Mouse (Mus musculus) liver, embryonic 13.5 days (tissue): ENCODE data around the gene Amn1. TPM values are rescaled to one million over a fixed set of nuclear protein-coding genes. Genes with fewer than 3 reads are reported as not detected.
"Not testable (repeated sequence)": the region's sequence is repeated elsewhere in the genome, so short reads cannot be mapped to it uniquely, and the experiment has no call there.

ENCODE experiments used
- ATAC-seq: fragments of 200-750 bp; cut with Nextera tagmentation; 2 replicates; pipeline ENCODE4 v1.8.0; 2017; ENCODE audit warnings: low read depth, mild to moderate bottlenecking, moderate number of reproducible peaks, moderate library complexity
- DNase-seq: peaks from one replicate; pipeline ENCODE4 v3.0.0; 2022
- H3K27ac ChIP-seq: fragments of 300-500 bp; sonication (generic); 2 replicates; pipeline ENCODE4 v1.5.1; 2015; ENCODE audit warnings: moderate library complexity, mild to moderate bottlenecking, inconsistent platforms
- H3K27me3 ChIP-seq: fragments of 300-500 bp; sonication (generic); 2 replicates; pipeline ENCODE4 v1.6.1; 2015; ENCODE audit warnings: mild to moderate bottlenecking, inconsistent platforms
- H3K36me3 ChIP-seq: fragments of 300-500 bp; sonication (generic); 2 replicates; pipeline ENCODE4 v1.6.1; 2015; ENCODE audit warnings: mild to moderate bottlenecking, inconsistent platforms
- H3K4me1 ChIP-seq: fragments of 300-500 bp; sonication (generic); replicated peaks from 2 replicates; pipeline ENCODE4 v1.6.1; 2015; ENCODE audit warnings: inconsistent platforms
- H3K4me2 ChIP-seq: fragments of 300-500 bp; sonication (generic); 2 replicates; pipeline ENCODE4 v1.6.1; 2015; ENCODE audit warnings: inconsistent platforms, mild to moderate bottlenecking, moderate library complexity
- H3K4me3 ChIP-seq: fragments of 300-500 bp; sonication (generic); replicated peaks from 2 replicates; pipeline ENCODE4 v1.5.1; 2015; ENCODE audit warnings: mild to moderate bottlenecking, inconsistent platforms
- H3K9ac ChIP-seq: fragments of 300-500 bp; sonication (generic); 2 replicates; pipeline ENCODE4 v1.6.1; 2015; ENCODE audit warnings: mild to moderate bottlenecking, inconsistent platforms
- H3K9me3 ChIP-seq: fragments of 300-500 bp; sonication (generic); replicated peaks from 2 replicates; pipeline ENCODE4 v1.6.1; 2016; ENCODE audit warnings: inconsistent platforms
- WGBS: fragments of 180-500 bp; shearing (Covaris S2); methylation state at CpG from one replicate; pipeline ENCODE4 v1.1.7; 2015; ENCODE audit not compliant: insufficient replicate concordance; 5-methylcytosine and 5-hydroxymethylcytosine counted together
- polyA plus RNA-seq: library from polyadenylated mRNA; unstranded; fragments of >200 nt; fragmentation: Nextera tagmentation; extraction: Ambion mirVana; gene quantifications from 2 replicates; pipeline ENCODE4 v1.2.1, GENCODE M21; 2015

Amn1 gene
- polyA plus RNA-seq, 1 experiment from 2014 or later, result 8.0 TPM

DNA sequence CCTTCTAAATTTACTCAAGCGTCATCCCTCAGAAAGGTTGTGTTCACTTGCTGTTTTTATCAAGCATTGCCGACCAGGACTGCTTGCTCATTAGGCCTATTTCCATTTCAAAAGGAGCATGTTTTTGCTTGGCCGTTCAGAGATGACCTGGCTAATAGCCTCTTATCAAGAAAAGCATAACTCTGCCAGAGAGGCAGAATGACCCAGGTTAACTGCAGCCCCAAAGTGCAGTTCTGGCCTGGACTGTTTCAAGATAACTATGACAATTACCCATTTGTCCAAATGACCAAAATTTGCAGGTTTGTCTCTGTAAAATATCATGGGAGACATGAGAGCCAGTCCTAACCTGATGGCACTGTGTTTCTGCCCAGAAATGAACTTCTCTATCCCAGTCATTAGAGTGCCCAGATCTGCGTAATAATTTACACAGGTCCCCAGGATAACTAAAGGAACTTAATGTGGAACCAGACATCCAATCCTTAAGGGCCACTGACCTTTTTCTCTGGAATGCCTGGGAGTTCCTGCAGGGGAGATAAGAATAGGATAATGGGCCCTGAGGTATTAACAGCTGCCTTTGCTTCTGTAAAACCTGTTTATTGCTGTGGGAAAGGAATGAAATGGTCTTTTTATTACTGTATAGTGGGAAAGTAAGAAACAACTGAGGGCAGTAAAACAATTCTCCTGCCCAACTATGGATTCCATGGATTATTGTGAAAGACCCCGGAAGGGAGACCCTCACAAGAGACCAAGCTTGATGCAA lies 53.9 kb downstream of the Amn1 start:
- Histone ChIP-seq H3K36me3 (no peaks in the 10 kb centered on the region), H3K27me3 (no peaks in the 10 kb centered on the region), H3K27ac (no peak overlapping the region), H3K4me2 (no peak overlapping the region), H3K4me3 (no peak overlapping the region), H3K9ac (no peak overlapping the region), H3K4me1 (peaks cover 15% of the 10 kb centered on the region), H3K9me3 (no peaks in the 10 kb centered on the region)
- WGBS, result 33% methylated on average over 5 of the region's 5 CpGs
- DNase-seq, result no peak
- peak; percentile 37; the same call in 1 of the 2 replicates for ATAC-seq

DNA sequence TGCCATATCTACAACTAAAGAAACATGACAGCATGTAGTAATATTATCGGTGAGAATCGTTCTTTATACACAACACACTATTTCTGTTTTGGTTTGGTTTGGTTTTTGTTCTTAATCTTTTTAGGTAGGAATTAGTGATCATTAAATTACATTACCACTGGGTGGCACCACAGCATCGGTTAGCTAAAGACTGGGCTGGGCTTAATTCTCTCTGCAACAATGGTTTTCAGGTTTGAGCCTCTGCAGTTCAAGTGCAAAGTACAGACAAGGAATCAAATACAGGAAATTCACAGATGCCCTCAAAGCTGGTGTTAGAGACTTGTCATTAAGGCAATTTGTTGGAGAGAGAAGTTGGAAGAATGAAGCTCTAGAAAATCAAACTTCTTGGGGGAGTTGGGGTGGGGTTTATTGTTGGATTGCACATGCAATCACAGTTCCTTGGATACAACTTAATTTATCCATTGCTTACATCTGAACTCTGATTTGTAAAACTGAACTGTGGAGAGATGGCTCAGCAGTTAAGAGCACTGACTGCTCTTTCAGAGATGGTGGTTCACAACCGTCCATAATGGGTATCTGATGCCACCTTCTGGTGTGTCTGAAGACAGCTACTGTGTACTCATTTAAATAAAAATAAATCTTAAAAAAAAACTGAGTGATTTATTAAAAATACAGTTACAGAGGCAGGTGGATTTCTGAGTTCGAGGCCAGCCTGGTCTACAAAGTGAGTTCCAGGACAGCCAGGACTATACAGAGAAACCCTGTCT lies 56.0 kb downstream of the Amn1 start:
- Histone ChIP-seq H3K9me3 (no peaks in the 10 kb centered on the region), H3K27ac (no peak overlapping the region), H3K9ac (no peak overlapping the region), H3K27me3 (no peaks in the 10 kb centered on the region), H3K36me3 (no peaks in the 10 kb centered on the region), H3K4me3 (no peak overlapping the region), H3K4me1 (peaks cover 15% of the 10 kb centered on the region), H3K4me2 (no peak overlapping the region)
- peak; percentile 28 for DNase-seq
- 24% methylated on average over 5 of the region's 5 CpGs for WGBS
- ATAC-seq, result peak; percentile 50; the same call in 1 of the 2 replicates

DNA sequence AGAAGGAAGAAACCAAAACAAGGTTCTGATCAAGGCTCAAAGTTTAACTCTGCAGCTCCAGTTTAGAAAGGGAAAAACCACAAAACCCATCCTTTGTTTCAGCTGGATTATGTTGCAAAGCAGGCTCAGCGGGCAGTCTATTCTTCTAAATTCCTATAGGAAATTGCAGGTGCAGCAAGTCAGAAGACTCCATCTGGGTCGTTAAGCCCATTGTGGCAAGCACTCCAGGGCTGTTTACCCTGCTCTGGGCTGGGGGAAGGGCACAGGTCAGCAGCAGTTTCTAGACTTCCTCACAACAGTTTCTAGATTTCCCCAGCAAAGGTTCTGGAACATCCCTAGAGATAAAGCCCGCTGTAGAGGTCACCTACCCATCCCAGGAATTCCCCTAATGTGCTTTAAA lies 57.4 kb downstream of the Amn1 start:
- Histone ChIP-seq H3K4me1 (peaks cover 15% of the 10 kb centered on the region), H3K4me3 (no peak overlapping the region), H3K9me3 (no peaks in the 10 kb centered on the region), H3K4me2 (no peak overlapping the region), H3K36me3 (no peaks in the 10 kb centered on the region), H3K9ac (no peak overlapping the region), H3K27ac (no peak overlapping the region), H3K27me3 (no peaks in the 10 kb centered on the region)
- DNase-seq, result no peak
- no peak for ATAC-seq
- 28% methylated on average over 3 of the region's 3 CpGs for WGBS

GRCm38 (mm10) chr6:149129870-149130269 lies 58.6 kb downstream of the Amn1 start, which contains the start of gene Gm10203:
Gene Gm10203 (plus strand): TSS chr6:149130170.
- H3K27me3 ChIP-seq, H3K27ac ChIP-seq, H3K36me3 ChIP-seq, H3K9me3 ChIP-seq, ATAC-seq, H3K4me3 ChIP-seq, DNase-seq, H3K9ac ChIP-seq, H3K4me1 ChIP-seq, H3K4me2 ChIP-seq: not testable (repeated sequence)
- 74% methylated on average over 8 of the region's 8 CpGs for WGBS

DNA sequence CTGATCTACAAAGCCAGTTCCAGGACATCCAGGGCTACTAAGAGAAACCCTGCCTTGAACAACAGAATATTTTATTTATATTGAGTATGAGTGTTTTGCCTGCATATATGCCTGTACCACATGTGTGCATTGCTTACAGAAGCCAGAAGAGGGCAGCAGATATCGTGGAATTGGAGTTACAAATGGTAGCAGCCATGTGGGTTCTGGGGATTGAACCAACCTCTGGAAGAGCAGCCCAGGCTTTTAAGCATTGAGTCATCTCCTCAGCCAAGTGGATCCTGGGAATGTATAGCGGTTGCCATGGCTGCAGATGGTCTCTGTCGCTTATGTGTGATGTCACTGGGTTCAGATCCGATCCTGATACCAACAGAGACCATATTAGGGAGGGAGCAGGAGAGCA lies 61.8 kb downstream of the Amn1 start:
- no peaks in the 10 kb centered on the region for H3K36me3 ChIP-seq
- no peaks in the 10 kb centered on the region for H3K4me1 ChIP-seq
- 44% methylated on average over 4 of the region's 4 CpGs for WGBS
- H3K27me3 ChIP-seq, result no peaks in the 10 kb centered on the region
- H3K4me2 ChIP-seq, result no peak overlapping the region
- peak; percentile 33 for DNase-seq
- no peaks in the 10 kb centered on the region for H3K9me3 ChIP-seq
- no peak overlapping the region for H3K27ac ChIP-seq
- peak; percentile 62; the same call in 1 of the 2 replicates for ATAC-seq
- H3K4me3 ChIP-seq, result no peak overlapping the region
- H3K9ac ChIP-seq, result no peak overlapping the region

DNA sequence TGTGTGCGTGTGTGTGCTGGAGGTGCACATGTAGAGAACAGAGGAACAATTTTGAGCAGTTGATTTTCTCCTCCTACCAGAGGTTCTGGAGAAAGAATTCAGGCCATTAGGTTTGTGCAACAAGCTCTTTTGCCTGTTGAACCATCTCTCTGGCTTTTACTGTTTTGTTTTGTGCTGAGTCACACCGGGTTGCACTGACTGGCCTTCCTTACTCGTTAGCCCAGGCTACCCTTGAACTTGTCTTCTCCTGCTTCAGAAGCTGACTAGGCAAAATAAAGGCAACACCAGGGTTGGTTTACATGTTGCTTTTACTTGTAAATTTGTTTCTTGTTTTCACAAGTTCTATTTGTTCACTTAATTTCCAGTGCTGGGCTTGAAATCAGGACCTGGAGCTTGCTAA lies 65.5 kb downstream of the Amn1 start:
- Histone ChIP-seq H3K4me2 (no peak overlapping the region), H3K4me1 (no peaks in the 10 kb centered on the region), H3K36me3 (no peaks in the 10 kb centered on the region), H3K9me3 (no peaks in the 10 kb centered on the region), H3K27ac (no peak overlapping the region), H3K9ac (no peak overlapping the region), H3K27me3 (no peaks in the 10 kb centered on the region), H3K4me3 (no peak overlapping the region)
- WGBS, result 59% methylated on average over 3 of the region's 3 CpGs
- ATAC-seq (no peak), DNase-seq (no peak)

DNA sequence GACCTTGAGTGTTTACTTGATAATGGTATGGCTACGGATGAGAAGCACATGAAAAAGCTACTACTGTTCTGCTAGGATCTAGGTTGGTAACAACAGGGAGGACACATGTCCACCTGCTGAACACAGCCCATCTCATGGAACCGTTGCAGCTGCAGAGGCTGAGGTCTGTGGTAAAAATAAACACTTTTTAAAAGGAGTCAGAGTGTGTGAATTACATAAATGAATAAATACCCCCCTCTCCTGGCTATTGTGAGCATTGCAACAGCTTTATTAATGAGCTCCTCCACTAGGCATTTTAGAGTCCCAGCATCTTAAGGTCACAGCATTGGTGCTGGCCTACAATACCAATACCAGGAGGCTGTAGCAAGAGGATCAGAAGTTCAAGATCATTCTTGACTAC lies 68.7 kb downstream of the Amn1 start:
- peak; percentile 35; the same call in 1 of the 2 replicates for ATAC-seq
- whole genome bisulfite sequencing, result 30% methylated on average over 2 of the region's 2 CpGs
- DNase-seq, result peak; percentile 25
- Histone ChIP-seq H3K27ac (no peak overlapping the region), H3K4me1 (no peaks in the 10 kb centered on the region), H3K27me3 (no peaks in the 10 kb centered on the region), H3K4me2 (no peak overlapping the region), H3K36me3 (no peaks in the 10 kb centered on the region), H3K9me3 (no peaks in the 10 kb centered on the region), H3K4me3 (no peak overlapping the region), H3K9ac (no peak overlapping the region)

DNA sequence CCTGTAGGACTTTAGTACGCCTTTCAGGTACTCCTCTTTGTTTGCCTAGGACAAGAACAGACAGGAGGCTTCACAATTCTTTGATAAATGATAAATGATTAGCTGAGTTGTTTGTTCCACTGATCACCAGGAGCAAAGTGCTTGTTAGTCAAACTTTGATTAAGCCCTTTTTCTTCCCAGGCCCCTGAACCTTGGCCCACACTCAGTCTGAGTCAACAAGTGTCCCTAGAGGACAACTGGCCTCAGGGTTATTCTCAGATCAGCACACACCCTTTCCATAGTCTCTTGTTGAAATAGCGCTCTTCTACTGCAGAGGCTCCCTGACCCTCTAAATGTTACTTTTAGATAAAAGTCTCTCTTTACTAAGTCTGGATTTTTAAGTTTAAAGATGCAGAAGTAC lies 69.6 kb downstream of the Amn1 start:
- ATAC-seq (peak; percentile 80), DNase-seq (no peak)
- no peak overlapping the region for H3K9ac ChIP-seq
- H3K4me1 ChIP-seq, result no peaks in the 10 kb centered on the region
- H3K27me3 ChIP-seq, result no peaks in the 10 kb centered on the region
- 0 out of 2 replicates have a peak overlapping the region, but pooled peaks have one; percentile 6 for H3K27ac ChIP-seq
- no peak overlapping the region for H3K4me3 ChIP-seq
- no peaks in the 10 kb centered on the region for H3K9me3 ChIP-seq
- WGBS, result 62% methylated on average over 2 of the region's 2 CpGs
- H3K4me2 ChIP-seq, result no peak overlapping the region
- H3K36me3 ChIP-seq, result no peaks in the 10 kb centered on the region

DNA sequence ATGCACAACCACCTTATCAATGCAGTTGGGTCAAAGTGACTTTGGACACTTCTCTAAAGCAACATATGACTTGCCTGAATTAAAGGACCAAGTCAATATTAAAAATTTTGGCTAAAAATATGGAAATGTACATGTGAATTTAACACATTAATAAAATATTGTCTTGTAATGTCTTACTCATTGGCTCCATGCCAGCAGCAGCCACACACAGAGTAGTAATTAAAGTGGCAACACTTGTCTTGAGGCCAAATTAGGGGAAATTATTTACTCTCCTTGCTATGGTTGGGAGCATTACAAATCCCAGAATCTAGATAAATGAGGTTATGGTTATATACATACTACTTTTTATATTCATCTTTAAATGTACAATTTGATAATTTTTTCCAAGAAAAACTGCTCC lies 71.5 kb downstream of the Amn1 start:
- H3K36me3 ChIP-seq, result no peaks in the 10 kb centered on the region
- no peak overlapping the region for H3K4me3 ChIP-seq
- H3K4me1 ChIP-seq, result no peaks in the 10 kb centered on the region
- no peak overlapping the region for H3K9ac ChIP-seq
- H3K4me2 ChIP-seq, result no peak overlapping the region
- no peak for ATAC-seq
- H3K27me3 ChIP-seq, result no peaks in the 10 kb centered on the region
- DNase-seq, result no peak
- no peaks in the 10 kb centered on the region for H3K9me3 ChIP-seq
- H3K27ac ChIP-seq, result no peak overlapping the region

DNA sequence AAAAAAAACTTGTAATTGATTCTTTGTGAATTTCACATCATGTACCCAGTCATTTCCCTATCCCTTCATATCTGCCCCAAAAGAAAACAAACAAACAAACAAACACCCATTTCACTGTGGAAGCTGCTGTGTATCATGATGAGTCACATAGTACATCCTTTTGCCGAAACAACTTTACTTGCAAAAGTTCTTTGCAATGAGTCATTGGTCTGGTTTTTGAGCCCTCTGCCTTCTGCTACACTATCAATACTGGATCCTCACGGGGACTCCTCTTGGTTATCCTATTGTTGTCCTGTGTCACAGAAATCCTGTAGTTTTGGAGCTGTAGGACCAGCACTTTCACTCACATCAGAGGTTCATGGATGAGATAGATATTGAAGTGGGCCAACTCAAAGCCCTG lies 79.6 kb downstream of the Amn1 start:
- no peak for ATAC-seq
- no peak for DNase-seq
- no peak overlapping the region for H3K9ac ChIP-seq

GRCm38 (mm10) chr6:149107615-149108014 lies 80.9 kb downstream of the Amn1 start:
- Histone ChIP-seq H3K4me2 (no peak overlapping the region), H3K27ac (no peak overlapping the region), H3K27me3 (peaks cover 17% of the 10 kb centered on the region), H3K9me3 (no peaks in the 10 kb centered on the region), H3K4me3 (no peak overlapping the region), H3K36me3 (no peaks in the 10 kb centered on the region), H3K9ac (no peak overlapping the region), H3K4me1 (no peaks in the 10 kb centered on the region)
- no peak for ATAC-seq
- WGBS, result 53% methylated on average over 3 of the region's 3 CpGs
- DNase-seq, result no peak

More for the DNA sequence above, 79.6 kb downstream of the Amn1 start:
- 48% methylated on average over 2 of the region's 2 CpGs for WGBS
- no peaks in the 10 kb centered on the region for H3K9me3 ChIP-seq
- no peaks in the 10 kb centered on the region for H3K36me3 ChIP-seq
- no peak overlapping the region for H3K27ac ChIP-seq
- H3K4me1 ChIP-seq, result no peaks in the 10 kb centered on the region
- no peak overlapping the region for H3K4me2 ChIP-seq
- H3K27me3 ChIP-seq, result 0 out of 2 replicates have a peak, but pooled peaks cover 5% of the 10 kb centered on the region
- no peak overlapping the region for H3K4me3 ChIP-seq
